ENCODE assay signal across 8 mouse cellular contexts in genomic region chr4:151386701-151387451, GRCm38 (mm10).
A peak's percentile ranks its signal among the peaks of the same experiment; 100 is the strongest.
DNase-seq lines count a peak whose midpoint lies in the region; ATAC-seq and TF ChIP-seq lines count a peak whose summit lies in the region.

No protein-coding gene starts in this region.

- no peak overlapping the region for H3K27ac ChIP-seq in heart, postnatal 0 days (ENCODE audit: low read depth)
- peak overlapping the region; percentile 35; the same call in 1 of the 2 replicates for H3K27ac ChIP-seq in embryonic facial prominence, embryonic 15.5 days (replicated peaks)
- peak overlapping the region; percentile 83 for H3K27ac ChIP-seq in kidney, embryonic 14.5 days (ENCODE audit: low read depth, low read length)
- peak overlapping the region; percentile 57 for H3K27ac ChIP-seq in midbrain, embryonic 15.5 days

- no peaks in the 10 kb centered on the region for H3K9me3 ChIP-seq in heart, postnatal 0 days (replicated peaks; ENCODE audit: control insufficient read depth, low read length)
- no peaks in the 10 kb centered on the region for H3K9me3 ChIP-seq in embryonic facial prominence, embryonic 15.5 days (replicated peaks)
- no peaks in the 10 kb centered on the region for H3K9me3 ChIP-seq in kidney, embryonic 14.5 days (ENCODE audit: control insufficient read depth, low read length)
- no peaks in the 10 kb centered on the region for H3K9me3 ChIP-seq in midbrain, embryonic 15.5 days

- DNase-seq in heart, postnatal 0 days (ENCODE audit: low spot score), result peak; percentile 23
- no peak for DNase-seq in heart, postnatal 36 days
- no peak for DNase-seq in urinary bladder, adult 18-20 months (ENCODE audit: low spot score in 2 of 2)
- DNase-seq in c-Kit-positive CD71-positive TER-119-positive erythroid progenitor cells, embryonic 14.5 days (ENCODE audit: low spot score), result no peak

- H3K9ac ChIP-seq in heart, postnatal 0 days (replicated peaks; ENCODE audit: low read depth, low read length), result peak overlapping the region; percentile 48; the same call in 1 of the 2 replicates
- no peak overlapping the region for H3K9ac ChIP-seq in embryonic facial prominence, embryonic 15.5 days
- peak overlapping the region; percentile 48 for H3K9ac ChIP-seq in kidney, embryonic 14.5 days (ENCODE audit: low read depth, low read length)
- peak overlapping the region; percentile 33 for H3K9ac ChIP-seq in midbrain, embryonic 15.5 days

- intact Hi-C loops in heart, postnatal 36 days (cut with DNase I), result no loop called here

- no peak for TF ChIP-seq CTCF in heart, postnatal 0 days (IDR thresholded peaks at IDR 0.05; ENCODE audit: low read depth)

- TF ChIP-seq EP300 in heart, postnatal 0 days (IDR thresholded peaks at IDR 0.05; ENCODE audit: low read depth), result no peak

- H3K4me3 ChIP-seq in heart, postnatal 0 days (ENCODE audit: low read depth, low read length), result peak overlapping the region; percentile 52
- peak overlapping the region; percentile 31 for H3K4me3 ChIP-seq in embryonic facial prominence, embryonic 15.5 days (replicated peaks)
- H3K4me3 ChIP-seq in kidney, embryonic 14.5 days (ENCODE audit: low read length), result peak overlapping the region; percentile 43
- peak overlapping the region; percentile 35 for H3K4me3 ChIP-seq in midbrain, embryonic 15.5 days

- 0 out of 2 replicates have a peak, but pooled peaks cover 6% of the 10 kb centered on the region for H3K27me3 ChIP-seq in heart, postnatal 0 days (ENCODE audit: control insufficient read depth, insufficient read depth, low read length)
- H3K27me3 ChIP-seq in embryonic facial prominence, embryonic 15.5 days, result peaks cover 35% of the 10 kb centered on the region
- peaks cover 2% of the 10 kb centered on the region; the same call in 1 of the 2 replicates for H3K27me3 ChIP-seq in kidney, embryonic 14.5 days (ENCODE audit: control insufficient read depth, insufficient read depth, low read length)
- H3K27me3 ChIP-seq in midbrain, embryonic 15.5 days (replicated peaks), result no peaks in the 10 kb centered on the region

- no peaks in the 10 kb centered on the region for H3K36me3 ChIP-seq in heart, postnatal 0 days (replicated peaks; ENCODE audit: control insufficient read depth, insufficient read depth, low read length)
- no peaks in the 10 kb centered on the region for H3K36me3 ChIP-seq in embryonic facial prominence, embryonic 15.5 days
- no peaks in the 10 kb centered on the region for H3K36me3 ChIP-seq in kidney, embryonic 14.5 days (ENCODE audit: control insufficient read depth, insufficient read depth, low read length)
- H3K36me3 ChIP-seq in midbrain, embryonic 15.5 days (replicated peaks), result no peaks in the 10 kb centered on the region

- peak overlapping the region; percentile 74 for H3K4me2 ChIP-seq in heart, postnatal 0 days (ENCODE audit: low read depth, low read length)
- H3K4me2 ChIP-seq in embryonic facial prominence, embryonic 15.5 days (replicated peaks), result peak overlapping the region; percentile 54
- H3K4me2 ChIP-seq in kidney, embryonic 14.5 days (replicated peaks; ENCODE audit: low read depth, low read length), result peak overlapping the region; percentile 69
- H3K4me2 ChIP-seq in midbrain, embryonic 15.5 days, result peak overlapping the region; percentile 59

- no peak for ATAC-seq in heart, postnatal 0 days (ENCODE audit: insufficient read depth, low read depth)
- ATAC-seq in embryonic facial prominence, embryonic 15.5 days (ENCODE audit: insufficient number of reproducible peaks, low FRiP score, low TSS enrichment, low read depth), result no peak
- peak; percentile 14; the same call in 1 of the 2 replicates for ATAC-seq in kidney, embryonic 14.5 days (ENCODE audit: low FRiP score, low TSS enrichment)
- ATAC-seq in midbrain, embryonic 15.5 days (replicated peaks), result peak; percentile 9; the same call in 1 of the 2 replicates
- no peak for ATAC-seq in activated CD4-positive, CD25-positive, alpha-beta regulatory T cell, adult 4 months

- 2% methylated on average over 24 of the region's 24 CpGs for WGBS in heart, postnatal 0 days
- under 1% methylated on average over 24 of the region's 24 CpGs for WGBS in embryonic facial prominence, embryonic 15.5 days
- under 1% methylated on average over 24 of the region's 24 CpGs for WGBS in kidney, embryonic 14.5 days
- WGBS in midbrain, embryonic 15.5 days, result 1% methylated on average over 24 of the region's 24 CpGs

- H3K4me1 ChIP-seq in heart, postnatal 0 days (ENCODE audit: control insufficient read depth, insufficient read depth), result no peaks in the 10 kb centered on the region
- peaks cover 17% of the 10 kb centered on the region for H3K4me1 ChIP-seq in embryonic facial prominence, embryonic 15.5 days
- peaks cover 31% of the 10 kb centered on the region for H3K4me1 ChIP-seq in kidney, embryonic 14.5 days (ENCODE audit: control insufficient read depth, insufficient read depth, low read length)
- peaks cover 44% of the 10 kb centered on the region for H3K4me1 ChIP-seq in midbrain, embryonic 15.5 days

Comparison
In these comparisons a context has a peak if more than half of its experiments do, and no peak if none do; other contexts are left out.
1. ATAC-seq: peak in kidney, embryonic 14.5 days (single experiment) and midbrain, embryonic 15.5 days (single experiment); none in heart, postnatal 0 days (single experiment), embryonic facial prominence, embryonic 15.5 days (single experiment) and activated CD4-positive, CD25-positive, alpha-beta regulatory T cell, adult 4 months (single experiment).
2. Peak in every context shown above with its lines, with median percentiles within 50 percentile points of each other: H3K4me2 ChIP-seq and H3K4me3 ChIP-seq.